Mouse (Mus musculus): ENCODE results near the gene Gabrb1.

DNA sequence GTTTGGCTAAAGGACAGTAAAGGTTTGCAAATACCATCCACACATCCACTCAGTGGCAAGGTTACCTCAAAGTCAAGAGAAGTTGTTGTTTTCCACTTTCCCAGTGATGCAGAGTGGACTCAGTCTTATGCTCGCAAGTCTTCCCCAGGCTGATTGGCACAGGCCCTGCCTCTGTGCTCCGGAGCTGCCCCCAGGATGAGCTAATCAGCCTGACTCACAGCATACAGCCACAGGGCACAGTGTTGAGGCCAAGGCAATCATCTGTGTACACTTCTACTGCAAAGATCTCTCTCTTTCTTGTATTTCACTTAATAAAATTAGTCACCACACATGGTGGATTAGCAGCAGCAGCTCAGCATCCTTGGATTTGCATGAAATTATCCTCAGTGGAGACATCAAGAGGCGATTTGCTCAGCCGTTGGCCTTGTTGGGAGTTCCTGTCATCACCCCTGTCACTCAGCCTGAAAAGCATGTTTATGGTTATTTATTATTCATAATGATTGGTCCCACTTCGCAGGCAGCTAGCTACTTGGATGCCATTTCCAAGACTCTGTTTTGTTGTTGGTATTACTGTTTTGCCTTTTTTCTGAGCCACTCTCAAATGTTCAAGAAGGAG lies 297.3 kb downstream of the Gabrb1 start:
- TF ChIP-seq CHD2 (IDR thresholded peaks at IDR 0.05; ENCODE audit: low read depth, low read length) (no peak), ZNF384 (IDR thresholded peaks at IDR 0.05; ENCODE audit: low read depth, low read length) (no peak), HCFC1 (IDR thresholded peaks at IDR 0.05; ENCODE audit: borderline replicate concordance, insufficient read depth, low read length) (no peak)

Data from ES-E14 (cell line).